Mouse (Mus musculus) small intestine, adult 2 months (tissue): ENCODE measurements around the gene Ogfod1.

Experiments used
- CTCF ChIP-seq: fragments of 200-500 bp; IDR thresholded peaks from 2 replicates; pipeline ENCODE4 v1.5.1; 2012; ENCODE audit warnings: low read depth, mild to moderate bottlenecking, control low read depth, inconsistent platforms, low read length, moderate library complexity, mixed read lengths; ENCODE audit not compliant: insufficient replicate concordance, insufficient read length; ENCODE audit errors: extremely low read depth
- POLR2A ChIP-seq: fragments of 200-500 bp; IDR thresholded peaks from 2 replicates; pipeline ENCODE4 v1.6.1; 2012; ENCODE audit warnings: low read depth, mild to moderate bottlenecking, control low read depth, inconsistent platforms, low read length, moderate library complexity

GRCm38 (mm10) chr8:94076461-94077192 is 39.6 kb downstream of the Ogfod1 start:
- TF ChIP-seq CTCF = no peak
- no peak for TF ChIP-seq POLR2A
